Mouse (Mus musculus) MN1 (cell line): ENCODE measurements around the gene Rpl22l1.
"Not testable (repeated sequence)": the region's sequence is repeated elsewhere in the genome, so short reads cannot be mapped to it uniquely, and the experiment has no call there.

Source experiments
- DNase-seq: peaks from one replicate; pipeline ENCODE4 v3.0.0-alpha.2; 2016; ENCODE audit warnings: low spot score

The Rpl22l1 gene

GRCm38 (mm10) chr3:28841886-28842649, 36.8 kb downstream of the Rpl22l1 start:
- no peak for DNase-seq

GRCm38 (mm10) chr3:28843231-28843630, 38.0 kb downstream of the Rpl22l1 start:
- DNase-seq: no peak

GRCm38 (mm10) chr3:28847115-28847514, 41.9 kb downstream of the Rpl22l1 start:
- no peak for DNase-seq

- DNase-seq: not testable (repeated sequence)
Observed at GRCm38 (mm10) chr3:28852174-28852573, 46.9 kb downstream of the Rpl22l1 start.
